Mouse (Mus musculus) kidney, adult 2 months (tissue): Measurements from ENCODE around the gene Eps8l2. TPM values are rescaled to one million over a fixed set of nuclear protein-coding genes. Genes with fewer than 3 reads are reported as not detected.
"Not testable (repeated sequence)": the region's sequence is repeated elsewhere in the genome, so short reads cannot be mapped to it uniquely, and the experiment has no call there.

Experiments
- DNase-seq: peaks from one replicate; pipeline ENCODE4 v3.0.0; 2021
- H3K27ac ChIP-seq: fragments of 200-500 bp; 2 replicates; pipeline ENCODE4 v1.5.1; 2012; ENCODE audit warnings: low read depth, low read length, control low read depth, inconsistent platforms; ENCODE audit not compliant: insufficient read depth
- H3K27me3 ChIP-seq: fragments of 200-500 bp; replicated peaks from 2 replicates; pipeline ENCODE4 v1.6.1; 2012; ENCODE audit warnings: mild to moderate bottlenecking, moderate library complexity, low read length, inconsistent platforms; ENCODE audit not compliant: control insufficient read depth, insufficient read depth
- H3K36me3 ChIP-seq: fragments of 200-500 bp; 2 replicates; pipeline ENCODE4 v1.6.1; 2012; ENCODE audit warnings: mild to moderate bottlenecking, moderate library complexity, low read length, inconsistent platforms; ENCODE audit not compliant: control insufficient read depth, insufficient read depth
- H3K4me1 ChIP-seq: fragments of 200-500 bp; 2 replicates; pipeline ENCODE4 v1.6.1; 2011; ENCODE audit warnings: low read length; ENCODE audit not compliant: control insufficient read depth, insufficient read depth
- H3K4me3 ChIP-seq: fragments of 200-500 bp; 2 replicates; pipeline ENCODE4 v1.5.1; 2011; ENCODE audit warnings: mild to moderate bottlenecking, low read depth, low read length, control low read depth; ENCODE audit not compliant: insufficient read depth
- CTCF ChIP-seq: fragments of 200-500 bp; conservative IDR thresholded peaks from 2 replicates; pipeline ENCODE4 v1.5.1; 2011; ENCODE audit warnings: low read depth, mild to moderate bottlenecking, control low read depth, low read length, moderate library complexity, mixed read lengths; ENCODE audit not compliant: insufficient read depth, insufficient read length
- POLR2A ChIP-seq: fragments of 200-500 bp; IDR thresholded peaks from one replicate; pipeline ENCODE4 v1.6.1; 2011; ENCODE audit warnings: low read depth, low read length, control low read depth
- WGBS: fragments of 180-500 bp; shearing (Covaris S2); methylation state at CpG from one replicate; pipeline ENCODE4 v1.1.7; 2018; 5-methylcytosine and 5-hydroxymethylcytosine counted together
- polyA plus RNA-seq: library from polyadenylated mRNA; depleted of rRNA; stranded (reverse); fragments of >200 nt; gene quantifications from 2 replicates; pipeline ENCODE4 v1.2.3, GENCODE M21; 2012

The Eps8l2 gene
- polyA plus RNA-seq, 1 experiment = 245 TPM

DNA sequence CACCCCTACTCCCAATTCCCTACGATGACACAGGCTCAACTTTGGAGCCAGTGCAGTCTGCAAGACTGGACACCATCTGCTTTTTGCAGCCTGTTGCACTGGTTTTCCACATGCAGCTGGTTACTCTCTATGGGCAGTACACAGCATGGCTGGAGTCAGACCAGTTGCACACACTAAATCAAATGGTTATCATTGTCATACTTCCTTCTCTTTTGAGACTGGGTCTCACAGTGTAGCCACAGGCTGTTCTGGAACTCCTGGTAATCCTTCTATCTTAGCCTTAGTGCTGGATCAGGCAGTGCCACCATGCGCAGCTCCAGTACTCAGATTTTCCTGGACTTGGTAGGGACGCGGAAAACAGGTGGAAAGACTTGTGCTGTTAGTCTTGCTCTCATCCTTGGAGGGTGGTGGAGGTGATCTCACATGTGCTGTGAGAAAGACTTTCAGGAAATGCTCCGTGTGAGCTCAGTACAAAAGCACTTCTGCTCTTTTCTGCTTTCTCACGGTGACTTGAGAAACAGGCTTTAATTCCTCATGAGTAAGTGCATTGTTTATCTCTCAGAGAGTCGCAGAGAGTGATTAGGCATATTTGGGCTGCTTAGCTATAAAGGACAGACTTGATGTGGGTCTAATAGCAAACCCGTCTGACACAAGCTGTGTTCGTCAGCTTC lies 54.0 kb downstream of the Eps8l2 start:
- H3K27me3 ChIP-seq = no peaks in the 10 kb centered on the region
- H3K27ac ChIP-seq = peak overlapping the region; percentile 62
- H3K4me1 ChIP-seq = peaks cover 10% of the 10 kb centered on the region; the same call in 1 of the 2 replicates
- TF ChIP-seq CTCF (no peak), POLR2A (no peak)
- no peak for DNase-seq
- H3K4me3 ChIP-seq = peak overlapping the region; percentile 87
- 16% methylated on average over 9 of the region's 9 CpGs for WGBS
- no peaks in the 10 kb centered on the region for H3K36me3 ChIP-seq

- 74% methylated on average over 7 of the region's 7 CpGs for WGBS
- DNase-seq = no peak
- Histone ChIP-seq H3K4me3 (no peak overlapping the region), H3K27me3 (no peaks in the 10 kb centered on the region), H3K36me3 (no peaks in the 10 kb centered on the region), H3K27ac (no peak overlapping the region), H3K4me1 (peaks cover 8% of the 10 kb centered on the region; the same call in 1 of the 2 replicates)
- no peak for TF ChIP-seq CTCF
- TF ChIP-seq POLR2A = no peak
Observed at GRCm38 (mm10) chr7:141394158-141394557, 55.5 kb downstream of the Eps8l2 start.

- peaks cover 8% of the 10 kb centered on the region; the same call in 1 of the 2 replicates for H3K4me1 ChIP-seq
- H3K4me3 ChIP-seq = no peak overlapping the region
- no peaks in the 10 kb centered on the region for H3K36me3 ChIP-seq
- peak; percentile 72 for DNase-seq
- TF ChIP-seq POLR2A (no peak), CTCF (peak; percentile 75)
- no peaks in the 10 kb centered on the region for H3K27me3 ChIP-seq
- 25% methylated on average over 6 of the region's 6 CpGs for WGBS
- H3K27ac ChIP-seq = no peak overlapping the region
Observed at GRCm38 (mm10) chr7:141394771-141395170, 56.1 kb downstream of the Eps8l2 start.

DNA sequence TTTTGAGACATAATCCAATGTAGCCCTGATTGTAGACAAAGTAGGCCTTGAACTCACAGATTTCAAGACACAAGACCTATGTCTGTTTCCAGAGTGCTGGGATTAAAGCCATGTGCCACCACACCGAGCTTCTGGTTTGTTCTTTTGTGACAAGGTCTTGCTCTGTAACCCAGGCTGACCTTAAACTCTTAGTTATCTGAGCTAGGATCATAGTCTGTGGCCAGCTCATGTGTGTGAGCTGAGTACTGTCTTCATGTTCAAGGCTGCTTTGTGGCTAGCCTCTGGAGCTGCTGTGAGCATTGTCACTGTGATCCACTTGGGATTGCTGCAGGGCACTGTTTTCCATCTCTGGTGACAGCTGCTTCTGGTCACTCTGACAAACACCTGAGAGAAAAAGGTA lies 56.7 kb downstream of the Eps8l2 start:
- no peak overlapping the region for H3K27ac ChIP-seq
- peaks cover 8% of the 10 kb centered on the region; the same call in 1 of the 2 replicates for H3K4me1 ChIP-seq
- no peak for DNase-seq
- H3K36me3 ChIP-seq = no peaks in the 10 kb centered on the region
- H3K4me3 ChIP-seq = no peak overlapping the region
- 51% methylated on average over 1 of the region's 1 CpGs for WGBS
- TF ChIP-seq POLR2A (no peak), CTCF (no peak)
- H3K27me3 ChIP-seq = no peaks in the 10 kb centered on the region

DNA sequence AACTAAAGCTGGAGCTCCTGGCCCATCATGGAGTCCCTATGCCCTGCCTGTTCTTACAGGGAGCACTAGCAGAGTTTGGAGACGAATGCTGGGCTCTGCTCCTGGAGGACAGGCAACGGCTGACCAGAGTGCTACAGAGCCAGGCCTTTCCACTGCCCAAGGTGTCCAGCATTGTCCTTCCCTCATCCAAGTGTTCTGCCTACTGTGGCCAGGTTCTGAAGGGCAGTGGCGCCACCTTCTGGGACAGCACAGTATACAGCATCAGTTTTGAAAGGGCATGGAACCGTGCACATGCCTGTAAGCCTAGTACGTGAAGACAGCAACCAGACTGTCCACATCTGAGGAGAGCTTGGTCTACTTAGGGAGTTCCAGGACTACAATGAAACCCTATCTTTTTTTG lies 64.6 kb downstream of the Eps8l2 start:
- TF ChIP-seq POLR2A = no peak
- TF ChIP-seq CTCF = peak; percentile 99
- Histone ChIP-seq H3K27me3 (no peaks in the 10 kb centered on the region), H3K36me3 (0 out of 2 replicates have a peak, but pooled peaks cover 2% of the 10 kb centered on the region), H3K27ac (no peak overlapping the region), H3K4me1 (no peaks in the 10 kb centered on the region), H3K4me3 (no peak overlapping the region)
- WGBS = 24% methylated on average over 5 of the region's 5 CpGs
- peak; percentile 72 for DNase-seq

GRCm38 (mm10) chr7:141405466-141405865 lies 66.8 kb downstream of the Eps8l2 start:
- Histone ChIP-seq H3K27me3 (no peaks in the 10 kb centered on the region), H3K36me3 (0 out of 2 replicates have a peak, but pooled peaks cover 2% of the 10 kb centered on the region), H3K4me3 (no peak overlapping the region), H3K4me1 (no peaks in the 10 kb centered on the region), H3K27ac (no peak overlapping the region)
- no peak for DNase-seq
- 73% methylated on average over 4 of the region's 4 CpGs for WGBS
- TF ChIP-seq POLR2A = no peak
- TF ChIP-seq CTCF = no peak

DNA sequence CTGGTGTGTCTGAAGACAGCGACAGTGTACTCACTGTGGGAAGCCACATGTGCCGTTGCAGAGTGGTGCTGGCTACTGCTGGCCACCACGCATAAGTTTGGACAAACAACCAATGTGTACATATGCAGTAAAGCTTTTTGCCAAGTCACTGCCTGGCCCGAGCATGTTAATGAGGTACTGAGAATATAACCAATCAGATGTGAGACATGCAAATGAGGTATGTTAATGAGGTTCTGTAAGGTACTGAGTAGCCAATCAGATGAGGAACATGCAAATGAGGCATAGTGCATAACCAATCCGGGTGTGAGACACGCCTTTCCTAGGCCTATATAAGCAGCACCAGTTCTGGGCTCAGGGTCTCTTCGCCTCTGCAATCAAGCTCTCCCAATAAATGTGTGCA lies 69.0 kb downstream of the Eps8l2 start:
- 95% methylated on average over 7 of the region's 7 CpGs for WGBS
- H3K27me3 ChIP-seq, DNase-seq, H3K4me1 ChIP-seq, H3K36me3 ChIP-seq, H3K27ac ChIP-seq, H3K4me3 ChIP-seq: not testable (repeated sequence)
